Mouse (Mus musculus) heart, embryonic 11.5 days (tissue): ENCODE measurements around the gene Gm38655. TPM values are rescaled to one million over a fixed set of nuclear protein-coding genes. Genes with fewer than 3 reads are reported as not detected.

Experiments
- ATAC-seq: fragments of 200-750 bp; cut with Nextera tagmentation; replicated peaks from 2 replicates; pipeline ENCODE4 v1.8.0; 2017; ENCODE audit warnings: moderate library complexity; ENCODE audit not compliant: insufficient number of reproducible peaks, low FRiP score, low TSS enrichment
- H3K27ac ChIP-seq: fragments of 300-500 bp; sonication (generic); 2 replicates; pipeline ENCODE4 v1.5.1; 2014; ENCODE audit warnings: mild to moderate bottlenecking, low read depth, low read length
- H3K27me3 ChIP-seq: fragments of 300-500 bp; sonication (generic); 2 replicates; pipeline ENCODE4 v1.6.1; 2014; ENCODE audit warnings: mild to moderate bottlenecking, low read length, mixed read lengths; ENCODE audit not compliant: control insufficient read depth, insufficient read depth
- H3K36me3 ChIP-seq: fragments of 300-500 bp; sonication (generic); 2 replicates; pipeline ENCODE4 v1.6.1; 2014; ENCODE audit warnings: mild to moderate bottlenecking, low read length, moderate library complexity, mixed read lengths; ENCODE audit not compliant: control insufficient read depth, insufficient read depth
- H3K4me1 ChIP-seq: fragments of 300-500 bp; sonication (generic); 2 replicates; pipeline ENCODE4 v1.6.1; 2014; ENCODE audit warnings: low read length; ENCODE audit not compliant: control insufficient read depth, insufficient read depth
- H3K4me2 ChIP-seq: fragments of 300-500 bp; sonication (generic); 2 replicates; pipeline ENCODE4 v1.6.1; 2014; ENCODE audit warnings: mild to moderate bottlenecking, moderate library complexity
- H3K4me3 ChIP-seq: fragments of 300-500 bp; sonication (generic); 2 replicates; pipeline ENCODE4 v1.5.1; 2014; ENCODE audit warnings: low read depth, low read length
- H3K9ac ChIP-seq: fragments of 300-500 bp; sonication (generic); 2 replicates; pipeline ENCODE4 v1.6.1; 2014; ENCODE audit warnings: mild to moderate bottlenecking, low read depth, low read length, moderate library complexity
- H3K9me3 ChIP-seq: fragments of 300-500 bp; sonication (generic); replicated peaks from 2 replicates; pipeline ENCODE4 v1.6.1; 2016; ENCODE audit warnings: low read length; ENCODE audit not compliant: control insufficient read depth
- WGBS: fragments of 180-500 bp; shearing (Covaris S2); extraction: QIAGEN DNeasy Blood & Tissue Kit; methylation state at CpG from one replicate; pipeline ENCODE4 v1.1.7; 2014; ENCODE audit not compliant: insufficient replicate concordance; 5-methylcytosine and 5-hydroxymethylcytosine counted together
- polyA plus RNA-seq: library from polyadenylated mRNA; unstranded; fragments of >200 nt; fragmentation: Nextera tagmentation; extraction: Ambion mirVana; gene quantifications from 2 replicates; pipeline ENCODE4 v1.2.1, GENCODE M21; 2014

Gene Gm38655
- polyA plus RNA-seq, 1 experiment from 2014 or later = 0.17 TPM

GRCm38 (mm10) chr17:25215431-25215830, 40.2 kb upstream of the Gm38655 start:
- H3K4me3 ChIP-seq = no peak overlapping the region
- ATAC-seq = no peak
- no peaks in the 10 kb centered on the region for H3K27me3 ChIP-seq
- peaks cover 12% of the 10 kb centered on the region for H3K36me3 ChIP-seq
- H3K9me3 ChIP-seq = no peaks in the 10 kb centered on the region
- no peak overlapping the region for H3K9ac ChIP-seq
- no peaks in the 10 kb centered on the region for H3K4me1 ChIP-seq
- no peak overlapping the region for H3K4me2 ChIP-seq
- 86% methylated on average over 3 of the region's 3 CpGs for WGBS
- no peak overlapping the region for H3K27ac ChIP-seq

- ATAC-seq = no peak
- no peak overlapping the region for H3K4me2 ChIP-seq
- 71% methylated on average over 4 of the region's 4 CpGs for WGBS
- no peak overlapping the region for H3K9ac ChIP-seq
- H3K27ac ChIP-seq = no peak overlapping the region
- no peaks in the 10 kb centered on the region for H3K27me3 ChIP-seq
- no peaks in the 10 kb centered on the region for H3K9me3 ChIP-seq
- H3K36me3 ChIP-seq = peaks cover 26% of the 10 kb centered on the region
- no peak overlapping the region for H3K4me3 ChIP-seq
- H3K4me1 ChIP-seq = no peaks in the 10 kb centered on the region
Measured at GRCm38 (mm10) chr17:25211705-25212104, 36.4 kb upstream of the Gm38655 start.

- WGBS = 82% methylated on average over 15 of the region's 15 CpGs
- H3K36me3 ChIP-seq = peaks cover 25% of the 10 kb centered on the region
- no peak overlapping the region for H3K27ac ChIP-seq
Measured at GRCm38 (mm10) chr17:25210680-25211466, 35.6 kb upstream of the Gm38655 start.

GRCm38 (mm10) chr17:25210006-25210405, 34.7 kb upstream of the Gm38655 start:
- Histone ChIP-seq H3K9ac (no peak overlapping the region), H3K27me3 (no peaks in the 10 kb centered on the region), H3K4me3 (no peak overlapping the region), H3K4me2 (no peak overlapping the region), H3K9me3 (no peaks in the 10 kb centered on the region), H3K4me1 (no peaks in the 10 kb centered on the region), H3K27ac (no peak overlapping the region), H3K36me3 (peaks cover 31% of the 10 kb centered on the region)
- 91% methylated on average over 4 of the region's 4 CpGs for WGBS
- ATAC-seq = no peak

More at GRCm38 (mm10) chr17:25210680-25211466, 35.6 kb upstream of the Gm38655 start:
- Histone ChIP-seq H3K27me3 (no peaks in the 10 kb centered on the region), H3K9ac (no peak overlapping the region), H3K4me3 (no peak overlapping the region), H3K4me2 (no peak overlapping the region), H3K4me1 (no peaks in the 10 kb centered on the region), H3K9me3 (no peaks in the 10 kb centered on the region)
- no peak for ATAC-seq

GRCm38 (mm10) chr17:25202401-25202800, 27.1 kb upstream of the Gm38655 start:
- no peak for ATAC-seq
- 87% methylated on average over 4 of the region's 4 CpGs for WGBS
- Histone ChIP-seq H3K4me1 (no peaks in the 10 kb centered on the region), H3K27ac (no peak overlapping the region), H3K36me3 (peaks cover 27% of the 10 kb centered on the region), H3K9me3 (no peaks in the 10 kb centered on the region), H3K9ac (no peak overlapping the region), H3K4me3 (no peak overlapping the region), H3K27me3 (no peaks in the 10 kb centered on the region), H3K4me2 (no peak overlapping the region)

- ATAC-seq = no peak
- peaks cover 11% of the 10 kb centered on the region for H3K4me1 ChIP-seq
- H3K9me3 ChIP-seq = no peaks in the 10 kb centered on the region
- WGBS = 4% methylated on average over 16 of the region's 16 CpGs
- peak overlapping the region; percentile 99 for H3K4me3 ChIP-seq
- no peak overlapping the region for H3K27ac ChIP-seq
- H3K27me3 ChIP-seq = no peaks in the 10 kb centered on the region
- H3K36me3 ChIP-seq = no peaks in the 10 kb centered on the region; the same call in 1 of the 2 replicates
- H3K9ac ChIP-seq = peak overlapping the region; percentile 93
- H3K4me2 ChIP-seq = peak overlapping the region; percentile 84
Measured at GRCm38 (mm10) chr17:25189091-25189490, 13.8 kb upstream of the Gm38655 start.

- Histone ChIP-seq H3K27ac (peak within 1 kb of the TSS; percentile 75), H3K27me3 (no peaks in the 10 kb centered on the region), H3K4me2 (peak within 1 kb of the TSS; percentile 84), H3K9me3 (no peaks in the 10 kb centered on the region), H3K4me3 (peak within 1 kb of the TSS; percentile 99), H3K4me1 (peaks cover 16% of the 10 kb centered on the region), H3K9ac (peak within 1 kb of the TSS; percentile 93), H3K36me3 (no peaks in the 10 kb centered on the region; the same call in 1 of the 2 replicates)
- ATAC-seq = peak; percentile 57
- under 1% methylated on average over 82 of the region's 104 CpGs for WGBS
Measured at GRCm38 (mm10) chr17:25188150-25189031, 13.1 kb upstream of the Gm38655 start, which contains the start of gene Unkl. TSS of gene Unkl (plus strand) at chr17:25188397.

- no peak for ATAC-seq
- Histone ChIP-seq H3K27ac (peak overlapping the region; percentile 75; the same call in 1 of the 2 replicates), H3K4me1 (peaks cover 16% of the 10 kb centered on the region), H3K9me3 (no peaks in the 10 kb centered on the region), H3K36me3 (no peaks in the 10 kb centered on the region; the same call in 1 of the 2 replicates), H3K4me3 (peak overlapping the region; percentile 99), H3K9ac (peak overlapping the region; percentile 93), H3K4me2 (peak overlapping the region; percentile 84), H3K27me3 (no peaks in the 10 kb centered on the region)
- WGBS = 5% methylated on average over 11 of the region's 11 CpGs
Measured at GRCm38 (mm10) chr17:25187784-25188149, 12.5 kb upstream of the Gm38655 start.
